In the genomic region with DNA sequence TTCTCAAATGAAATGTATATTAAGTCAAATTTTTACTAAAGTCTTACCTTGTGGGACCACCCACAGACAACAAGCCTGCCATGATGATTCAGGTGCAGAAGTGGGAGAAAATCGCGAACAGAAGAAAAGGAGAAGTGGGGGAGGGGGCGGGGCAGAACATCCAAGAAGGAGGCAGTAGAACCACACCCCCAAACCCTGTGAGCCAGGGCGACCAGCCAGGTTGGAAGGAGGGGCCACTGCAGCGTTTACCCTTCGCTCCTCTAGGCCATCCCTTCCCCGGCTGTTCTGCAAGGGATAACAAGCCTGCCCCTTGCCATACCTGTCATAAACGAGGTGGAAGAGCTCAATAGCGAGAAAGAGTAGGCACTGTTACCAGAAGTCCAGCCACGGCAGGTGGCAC, we compare ENCODE assay signal across 15 mouse cellular contexts. TPM values are rescaled to one million over a fixed set of nuclear protein-coding genes. Genes with fewer than 3 reads are reported as not detected.
DNase-seq lines count a peak whose midpoint lies in the region; ATAC-seq and TF ChIP-seq lines count a peak whose summit lies in the region.
"Had no signal": no experiment of that assay in that cellular context is flagged by ENCODE, and none has a peak within 500 bp of the region (broad histone marks: within the 10 kb centered on the region; RNA-seq: fewer than 3 reads in every experiment).

No protein-coding gene starts in this region.

- DNase-seq in embryonic facial prominence, embryonic 11.5 days (ENCODE audit: low spot score) = peak; percentile 25
- no peak for DNase-seq in embryonic facial prominence, embryonic 10.5 days (ENCODE audit: low spot score)
- no peak for DNase-seq in liver, embryonic 11.5 days (ENCODE audit: low spot score)
- DNase-seq in liver, postnatal 0 days = no peak
- peak; percentile 4 for DNase-seq in MEL-GATA-1-ER (ENCODE audit: extremely low read depth, low read depth)
- DNase-seq in kidney, adult 11 months = no peak
- DNase-seq: adrenal gland, postnatal 10 days; gastrocnemius, postnatal 36 days; thymus, adult 18-20 months had no signal

- no peak for ATAC-seq in embryonic facial prominence, embryonic 11.5 days (replicated peaks; ENCODE audit: insufficient number of reproducible peaks, low FRiP score, low TSS enrichment, low read depth)
- ATAC-seq in liver, embryonic 11.5 days (replicated peaks; ENCODE audit: low FRiP score) = 0 out of 2 replicates have a peak, but pooled peaks have one; percentile 15
- ATAC-seq in liver, postnatal 0 days = no peak
- peak; percentile 64; the same call in 1 of the 2 replicates for ATAC-seq in limb, embryonic 12.5 days (ENCODE audit: insufficient number of reproducible peaks, insufficient read depth, low FRiP score, low TSS enrichment, low read depth)
- no peak for ATAC-seq in megakaryocyte-erythroid progenitor cell, adult 5-6 weeks (replicated peaks; ENCODE audit: low FRiP score, low TSS enrichment, poor library complexity, severe bottlenecking)
- ATAC-seq: inflammation-experienced regulatory T-cells, adult 6 months; lung, postnatal 0 days had no signal

- no peak overlapping the region for H3K27ac ChIP-seq in embryonic facial prominence, embryonic 11.5 days (replicated peaks; ENCODE audit: low read depth, low read length)
- no peak overlapping the region for H3K27ac ChIP-seq in embryonic facial prominence, embryonic 10.5 days (replicated peaks)
- no peak overlapping the region for H3K27ac ChIP-seq in liver, embryonic 11.5 days (ENCODE audit: low read depth, low read length)
- no peak overlapping the region for H3K27ac ChIP-seq in liver, postnatal 0 days (ENCODE audit: low read depth)
- no peak overlapping the region for H3K27ac ChIP-seq in limb, embryonic 12.5 days
- H3K27ac ChIP-seq: heart, embryonic 15.5 days; layer of hippocampus, adult 2 months had no signal

- no peak for TF ChIP-seq EP300 in liver, postnatal 0 days (IDR thresholded peaks at IDR 0.05; ENCODE audit: low read depth)

- H3K36me3 ChIP-seq in embryonic facial prominence, embryonic 11.5 days (replicated peaks; ENCODE audit: control insufficient read depth, insufficient read depth, low read depth, low read length) = no peaks in the 10 kb centered on the region
- H3K36me3 ChIP-seq in embryonic facial prominence, embryonic 10.5 days (replicated peaks) = no peaks in the 10 kb centered on the region
- no peaks in the 10 kb centered on the region for H3K36me3 ChIP-seq in liver, embryonic 11.5 days (ENCODE audit: control insufficient read depth, insufficient read depth, low read length)
- H3K36me3 ChIP-seq in liver, postnatal 0 days (replicated peaks; ENCODE audit: insufficient read depth, low read length) = no peaks in the 10 kb centered on the region
- H3K36me3 ChIP-seq in limb, embryonic 12.5 days = no peaks in the 10 kb centered on the region
- H3K36me3 ChIP-seq: heart, embryonic 15.5 days had no signal

- no peaks in the 10 kb centered on the region for H3K27me3 ChIP-seq in embryonic facial prominence, embryonic 11.5 days (ENCODE audit: control insufficient read depth, insufficient read depth, low read length)
- H3K27me3 ChIP-seq in embryonic facial prominence, embryonic 10.5 days (replicated peaks; ENCODE audit: low read depth, poor library complexity, severe bottlenecking) = no peaks in the 10 kb centered on the region
- H3K27me3 ChIP-seq in liver, embryonic 11.5 days (replicated peaks; ENCODE audit: control insufficient read depth, insufficient read depth, low read length) = no peaks in the 10 kb centered on the region
- H3K27me3 ChIP-seq in liver, postnatal 0 days (ENCODE audit: insufficient read depth, low read length) = no peaks in the 10 kb centered on the region
- H3K27me3 ChIP-seq in limb, embryonic 12.5 days = peaks cover 6% of the 10 kb centered on the region; the same call in 1 of the 2 replicates
- H3K27me3 ChIP-seq: heart, embryonic 15.5 days had no signal

- TF ChIP-seq CTCF in liver, postnatal 0 days (IDR thresholded peaks at IDR 0.05; ENCODE audit: low read depth) = no peak

- no peak overlapping the region for H3K4me2 ChIP-seq in embryonic facial prominence, embryonic 11.5 days (ENCODE audit: low read depth, low read length)
- no peak overlapping the region for H3K4me2 ChIP-seq in liver, embryonic 11.5 days
- H3K4me2 ChIP-seq in liver, postnatal 0 days (ENCODE audit: low read depth, low read length) = no peak overlapping the region
- H3K4me2 ChIP-seq in limb, embryonic 12.5 days = peak overlapping the region; percentile 23; the same call in 1 of the 2 replicates
- H3K4me2 ChIP-seq: heart, embryonic 15.5 days had no signal

- 17% methylated on average over 10 of the region's 10 CpGs for WGBS in embryonic facial prominence, embryonic 11.5 days
- WGBS in embryonic facial prominence, embryonic 10.5 days = 18% methylated on average over 10 of the region's 10 CpGs
- 14% methylated on average over 10 of the region's 10 CpGs for WGBS in liver, embryonic 11.5 days
- WGBS in liver, postnatal 0 days (ENCODE audit: insufficient replicate concordance) = 9% methylated on average over 10 of the region's 10 CpGs
- whole genome bisulfite sequencing in limb, embryonic 12.5 days = 7% methylated on average over 9 of the region's 10 CpGs

- no peak overlapping the region for H3K4me3 ChIP-seq in embryonic facial prominence, embryonic 11.5 days (ENCODE audit: low read depth, low read length)
- no peak overlapping the region for H3K4me3 ChIP-seq in embryonic facial prominence, embryonic 10.5 days
- no peak overlapping the region for H3K4me3 ChIP-seq in liver, embryonic 11.5 days (ENCODE audit: low read depth, low read length)
- no peak overlapping the region for H3K4me3 ChIP-seq in liver, postnatal 0 days (ENCODE audit: low read depth, low read length)
- no peak overlapping the region for H3K4me3 ChIP-seq in limb, embryonic 12.5 days (replicated peaks)
- H3K4me3 ChIP-seq: heart, embryonic 15.5 days; layer of hippocampus, adult 2 months had no signal

- no peak overlapping the region for H3K9ac ChIP-seq in embryonic facial prominence, embryonic 11.5 days (replicated peaks; ENCODE audit: low read length)
- H3K9ac ChIP-seq in liver, embryonic 11.5 days (ENCODE audit: low read depth, low read length) = no peak overlapping the region
- no peak overlapping the region for H3K9ac ChIP-seq in liver, postnatal 0 days (replicated peaks)
- no peak overlapping the region for H3K9ac ChIP-seq in limb, embryonic 12.5 days (replicated peaks)
- H3K9ac ChIP-seq: heart, embryonic 15.5 days had no signal

- no peaks in the 10 kb centered on the region for H3K9me3 ChIP-seq in embryonic facial prominence, embryonic 11.5 days (replicated peaks; ENCODE audit: control insufficient read depth, low read length)
- no peaks in the 10 kb centered on the region for H3K9me3 ChIP-seq in embryonic facial prominence, embryonic 10.5 days
- H3K9me3 ChIP-seq in liver, embryonic 11.5 days (ENCODE audit: control insufficient read depth, low read length) = no peaks in the 10 kb centered on the region
- H3K9me3 ChIP-seq in liver, postnatal 0 days (ENCODE audit: low read length) = no peaks in the 10 kb centered on the region
- no peaks in the 10 kb centered on the region for H3K9me3 ChIP-seq in limb, embryonic 12.5 days
- H3K9me3 ChIP-seq: heart, embryonic 15.5 days had no signal

- H3K4me1 ChIP-seq in embryonic facial prominence, embryonic 11.5 days (ENCODE audit: control insufficient read depth, insufficient read depth, low read length) = no peaks in the 10 kb centered on the region
- H3K4me1 ChIP-seq in embryonic facial prominence, embryonic 10.5 days = peaks cover 23% of the 10 kb centered on the region
- H3K4me1 ChIP-seq in liver, embryonic 11.5 days (replicated peaks; ENCODE audit: control insufficient read depth, insufficient read depth, low read length) = no peaks in the 10 kb centered on the region
- no peaks in the 10 kb centered on the region for H3K4me1 ChIP-seq in liver, postnatal 0 days (ENCODE audit: insufficient read depth)
- H3K4me1 ChIP-seq in limb, embryonic 12.5 days (replicated peaks) = peaks cover 9% of the 10 kb centered on the region
- H3K4me1 ChIP-seq: heart, embryonic 15.5 days had no signal

RNA-seq across cellular contexts. Expression of a gene that starts 33.8 kb away (rescaled TPM):
- polyA plus RNA-seq in embryonic facial prominence, embryonic 11.5 days (2014; fragmentation: Nextera tagmentation; extraction: Ambion mirVana) = 0.35 TPM in 1 of 2 replicates, not detected in the other
- 0.67 TPM in 1 of 2 replicates, not detected in the other for polyA plus RNA-seq in embryonic facial prominence, embryonic 10.5 days (2016; fragmentation: Nextera tagmentation; extraction: Ambion mirVana)
- polyA plus RNA-seq in liver, embryonic 11.5 days (2014; fragmentation: Nextera tagmentation; extraction: Ambion mirVana) = not detected in 2 replicates
- not detected in 2 replicates for polyA plus RNA-seq in liver, postnatal 0 days (2015; fragmentation: Nextera tagmentation; extraction: Ambion mirVana)
- not detected in 2 replicates for polyA plus RNA-seq in limb, embryonic 12.5 days (2016; fragmentation: Nextera tagmentation; extraction: Ambion mirVana)
- total RNA-seq in megakaryocyte-erythroid progenitor cell, adult 5-6 weeks (2014; fragmentation: Nextera tagmentation) = not detected in 2 replicates
- total RNA-seq in megakaryocyte-erythroid progenitor cell, adult 5-6 weeks (2017) = not detected in 2 replicates
- total RNA-seq: gastrocnemius, postnatal 36 days had no signal
- polyA plus RNA-seq: inflammation-experienced regulatory T-cells, adult 6 months; lung, postnatal 0 days had no signal

RNA-seq across cellular contexts. Expression of a gene that starts 40.3 kb away (rescaled TPM):
- polyA plus RNA-seq in embryonic facial prominence, embryonic 11.5 days (2014; fragmentation: Nextera tagmentation; extraction: Ambion mirVana) = 85.5 and 86.6 TPM in 2 replicates
- 70.9 and 72.8 TPM in 2 replicates for polyA plus RNA-seq in embryonic facial prominence, embryonic 10.5 days (2016; fragmentation: Nextera tagmentation; extraction: Ambion mirVana)
- 63.2 and 72.0 TPM in 2 replicates for polyA plus RNA-seq in liver, embryonic 11.5 days (2014; fragmentation: Nextera tagmentation; extraction: Ambion mirVana)
- 30.4 and 30.5 TPM in 2 replicates for polyA plus RNA-seq in liver, postnatal 0 days (2015; fragmentation: Nextera tagmentation; extraction: Ambion mirVana)
- 51.4 and 57.8 TPM in 2 replicates for polyA plus RNA-seq in limb, embryonic 12.5 days (2016; fragmentation: Nextera tagmentation; extraction: Ambion mirVana)
- 68.7 and 93.2 TPM in 2 replicates for total RNA-seq in megakaryocyte-erythroid progenitor cell, adult 5-6 weeks (2014; fragmentation: Nextera tagmentation)
- 88.7 and 124 TPM in 2 replicates for total RNA-seq in megakaryocyte-erythroid progenitor cell, adult 5-6 weeks (2017)

Comparison
In these comparisons a context has a peak if more than half of its experiments do, and no peak if none do; other contexts are left out.
1. ATAC-seq: peak in liver, embryonic 11.5 days (single experiment) and limb, embryonic 12.5 days (single experiment); none in embryonic facial prominence, embryonic 11.5 days (single experiment), liver, postnatal 0 days (single experiment) and megakaryocyte-erythroid progenitor cell, adult 5-6 weeks (single experiment).
2. DNase-seq: peak in embryonic facial prominence, embryonic 11.5 days (single experiment) and MEL-GATA-1-ER (single experiment); none in embryonic facial prominence, embryonic 10.5 days (single experiment), liver, embryonic 11.5 days (single experiment), liver, postnatal 0 days (single experiment) and kidney, adult 11 months (single experiment).